ENCODE assay signal across 25 mouse cellular contexts in genomic region chr2:158929507-158929906, GRCm38 (mm10).
DNase-seq lines count a peak whose midpoint lies in the region; ATAC-seq and TF ChIP-seq lines count a peak whose summit lies in the region.
"Had no signal": no experiment of that assay in that cellular context is flagged by ENCODE, and none has a peak within 500 bp of the region (broad histone marks: within the 10 kb centered on the region; RNA-seq: fewer than 3 reads in every experiment).

No protein-coding gene starts in this region.

- no peak for TF ChIP-seq EP300 in CH12.LX (IDR thresholded peaks at IDR 0.05; ENCODE audit: low read length)

- dilution Hi-C loops in CH12.LX (cut with MboI; ENCODE audit: extremely low pct_ligation_motif_present, extremely low pct_unique_long_range_greater_than_20kb, low sequenced_read_pairs) = no loop called here

- no peak overlapping the region for H3K4me3 ChIP-seq in hindbrain, embryonic 10.5 days
- H3K4me3 ChIP-seq in hindbrain, embryonic 11.5 days (ENCODE audit: low read depth, low read length) = no peak overlapping the region
- H3K4me3 ChIP-seq in CH12.LX (replicated peaks in 1 of 3; ENCODE audit: low read depth in 2 of 3, low read length in 2 of 3, poor library complexity in 1 of 3) = no peak overlapping the region
- no peak overlapping the region for H3K4me3 ChIP-seq in midbrain, embryonic 14.5 days (replicated peaks; ENCODE audit: low read depth, low read length)
- H3K4me3 ChIP-seq: embryonic facial prominence, embryonic 12.5 days; embryonic facial prominence, embryonic 15.5 days; forebrain, embryonic 12.5 days; heart, embryonic 13.5 days; hindbrain, embryonic 13.5 days; intestine, embryonic 15.5 days had no signal

- no peaks in the 10 kb centered on the region for H3K79me2 ChIP-seq in CH12.LX (replicated peaks; ENCODE audit: control insufficient read depth, extremely low read depth, insufficient read depth, poor library complexity, severe bottlenecking)

- no peak for TF ChIP-seq CTCF in CH12.LX (conservative IDR thresholded peaks at IDR 0.05 in 1 of 2, IDR thresholded peaks at IDR 0.05 in 1 of 2; ENCODE audit: low read depth in 2 of 2, low read length in 2 of 2)
- no peak for TF ChIP-seq CTCF in brain, embryonic 14.5 days (IDR thresholded peaks at IDR 0.05; ENCODE audit: borderline replicate concordance, extremely low read depth, insufficient read depth, insufficient read length)

- peaks cover 14% of the 10 kb centered on the region for H3K4me1 ChIP-seq in hindbrain, embryonic 10.5 days (replicated peaks)
- H3K4me1 ChIP-seq in hindbrain, embryonic 11.5 days (replicated peaks; ENCODE audit: control insufficient read depth, insufficient read depth, low read length) = no peaks in the 10 kb centered on the region; the same call in 1 of the 2 replicates
- peaks cover 0 to 32% of the 10 kb centered on the region in 2 experiments; a peak in 2 of 4 replicates for H3K4me1 ChIP-seq in CH12.LX (ENCODE audit: control insufficient read depth in 1 of 2, insufficient read depth in 2 of 2)
- no peaks in the 10 kb centered on the region; the same call in 1 of the 2 replicates for H3K4me1 ChIP-seq in midbrain, embryonic 14.5 days (ENCODE audit: control insufficient read depth, insufficient read depth, low read length)
- H3K4me1 ChIP-seq: embryonic facial prominence, embryonic 12.5 days; embryonic facial prominence, embryonic 15.5 days; forebrain, embryonic 12.5 days; heart, embryonic 13.5 days; intestine, embryonic 15.5 days had no signal

- H3K9ac ChIP-seq in hindbrain, embryonic 11.5 days (ENCODE audit: low read depth, low read length) = no peak overlapping the region
- no peak overlapping the region for H3K9ac ChIP-seq in CH12.LX (ENCODE audit: insufficient read depth, low read depth)
- no peak overlapping the region for H3K9ac ChIP-seq in midbrain, embryonic 14.5 days (replicated peaks; ENCODE audit: low read length)
- H3K9ac ChIP-seq: embryonic facial prominence, embryonic 12.5 days; embryonic facial prominence, embryonic 15.5 days; forebrain, embryonic 12.5 days; heart, embryonic 13.5 days; hindbrain, embryonic 13.5 days; intestine, embryonic 15.5 days had no signal

- ATAC-seq in hindbrain, embryonic 11.5 days (ENCODE audit: low FRiP score) = no peak
- peak; percentile 48; the same call in 1 of the 2 replicates for ATAC-seq in midbrain, embryonic 14.5 days (ENCODE audit: low FRiP score, low TSS enrichment)
- ATAC-seq: activated CD4-positive, CD25-positive, alpha-beta regulatory T cell, adult 4 months; CD4-positive, CD25-positive, alpha-beta regulatory T cell, adult 4 months; hindbrain, embryonic 16.5 days; intestine, embryonic 15.5 days had no signal

- 62% methylated on average over 9 of the region's 9 CpGs for WGBS in hindbrain, embryonic 10.5 days
- WGBS in hindbrain, embryonic 11.5 days = 55% methylated on average over 9 of the region's 9 CpGs
- 12% methylated on average over 9 of the region's 9 CpGs for WGBS in midbrain, embryonic 14.5 days

- DNase-seq in hindbrain, embryonic 10.5 days (ENCODE audit: low spot score) = no peak
- no peak for DNase-seq in hindbrain, embryonic 11.5 days (ENCODE audit: low spot score)
- peak; percentile 42 for DNase-seq in CH12.LX (ENCODE audit: extremely low read depth)
- peak; percentile 62 for DNase-seq in brain, embryonic 14.5 days (ENCODE audit: low read depth)
- DNase-seq in midbrain, embryonic 14.5 days = peak; percentile 60
- no peak for DNase-seq in lung, postnatal 14 days
- DNase-seq in spleen, adult 12 weeks (ENCODE audit: low spot score) = no peak
- DNase-seq: adrenal gland, adult 8-10 months; adrenal gland, postnatal 25 days; cerebellum, adult 18-20 months; cerebellum, adult 9-10 months; cerebellum, postnatal 14 days; gastrocnemius, postnatal 25 days; heart, adult 18-20 months; heart, postnatal 14 days; heart, postnatal 4 days had no signal

- TF ChIP-seq POLR2A in CH12.LX (IDR thresholded peaks at IDR 0.05; ENCODE audit: low read depth, low read length) = no peak
- no peak for TF ChIP-seq POLR2A in brain, embryonic 14.5 days (IDR thresholded peaks at IDR 0.05; ENCODE audit: borderline replicate concordance, extremely low read depth, insufficient read depth, insufficient read length, poor library complexity, severe bottlenecking)

- no peak for TF ChIP-seq RAD21 in CH12.LX (IDR thresholded peaks at IDR 0.05; ENCODE audit: low read depth, low read length)

- in situ Hi-C loops in CH12.LX (cut with MboI; ENCODE audit: low pct_ligation_motif_present, low pct_unique_long_range_greater_than_20kb, low sequenced_read_pairs) = no loop called here

- H3K27me3 ChIP-seq in hindbrain, embryonic 10.5 days (ENCODE audit: insufficient read depth, poor library complexity, severe bottlenecking) = no peaks in the 10 kb centered on the region
- H3K27me3 ChIP-seq in hindbrain, embryonic 11.5 days (ENCODE audit: control insufficient read depth, insufficient read depth, low read length) = no peaks in the 10 kb centered on the region
- H3K27me3 ChIP-seq in CH12.LX (replicated peaks) = no peaks in the 10 kb centered on the region
- H3K27me3 ChIP-seq in midbrain, embryonic 14.5 days (ENCODE audit: control insufficient read depth, insufficient read depth, low read length) = no peaks in the 10 kb centered on the region
- H3K27me3 ChIP-seq: embryonic facial prominence, embryonic 12.5 days; embryonic facial prominence, embryonic 15.5 days; forebrain, embryonic 12.5 days; hindbrain, embryonic 13.5 days; intestine, embryonic 15.5 days had no signal

- H3K4me2 ChIP-seq in hindbrain, embryonic 11.5 days (replicated peaks; ENCODE audit: low read depth, low read length) = no peak overlapping the region
- H3K4me2 ChIP-seq in CH12.LX (ENCODE audit: insufficient read depth, low read depth, poor library complexity, severe bottlenecking) = no peak overlapping the region
- no peak overlapping the region for H3K4me2 ChIP-seq in midbrain, embryonic 14.5 days (ENCODE audit: low read length)
- H3K4me2 ChIP-seq: embryonic facial prominence, embryonic 12.5 days; embryonic facial prominence, embryonic 15.5 days; forebrain, embryonic 12.5 days; heart, embryonic 13.5 days; hindbrain, embryonic 13.5 days; intestine, embryonic 15.5 days had no signal

- H3K9me3 ChIP-seq in hindbrain, embryonic 10.5 days = no peaks in the 10 kb centered on the region
- H3K9me3 ChIP-seq in hindbrain, embryonic 11.5 days (ENCODE audit: control insufficient read depth, low read length) = no peaks in the 10 kb centered on the region
- no peaks in the 10 kb centered on the region for H3K9me3 ChIP-seq in CH12.LX (replicated peaks; ENCODE audit: low read length)
- H3K9me3 ChIP-seq in midbrain, embryonic 14.5 days (ENCODE audit: control insufficient read depth, low read length) = no peaks in the 10 kb centered on the region
- H3K9me3 ChIP-seq: embryonic facial prominence, embryonic 12.5 days; embryonic facial prominence, embryonic 15.5 days; forebrain, embryonic 12.5 days; heart, embryonic 13.5 days; hindbrain, embryonic 13.5 days; intestine, embryonic 15.5 days had no signal

- H3K27ac ChIP-seq in hindbrain, embryonic 10.5 days = 0 out of 2 replicates have a peak overlapping the region, but pooled peaks have one; percentile 23
- no peak overlapping the region for H3K27ac ChIP-seq in hindbrain, embryonic 11.5 days (ENCODE audit: low read depth, low read length)
- H3K27ac ChIP-seq in CH12.LX (ENCODE audit: insufficient read depth, low read depth) = no peak overlapping the region
- H3K27ac ChIP-seq in midbrain, embryonic 14.5 days (replicated peaks; ENCODE audit: low read depth, low read length) = no peak overlapping the region
- H3K27ac ChIP-seq: embryonic facial prominence, embryonic 12.5 days; embryonic facial prominence, embryonic 15.5 days; forebrain, embryonic 12.5 days; heart, embryonic 13.5 days; hindbrain, embryonic 13.5 days; intestine, embryonic 15.5 days had no signal

- no peaks in the 10 kb centered on the region for H3K36me3 ChIP-seq in hindbrain, embryonic 10.5 days
- H3K36me3 ChIP-seq in hindbrain, embryonic 11.5 days (ENCODE audit: control insufficient read depth, insufficient read depth, low read length) = no peaks in the 10 kb centered on the region
- peaks cover 0 to 3% of the 10 kb centered on the region in 2 experiments for H3K36me3 ChIP-seq in CH12.LX (replicated peaks in 1 of 2; ENCODE audit: control insufficient read depth in 1 of 2, insufficient read depth in 1 of 2, low read length in 1 of 2)
- H3K36me3 ChIP-seq in midbrain, embryonic 14.5 days (ENCODE audit: control insufficient read depth, insufficient read depth, low read length) = no peaks in the 10 kb centered on the region
- H3K36me3 ChIP-seq: embryonic facial prominence, embryonic 12.5 days; embryonic facial prominence, embryonic 15.5 days; forebrain, embryonic 12.5 days; heart, embryonic 13.5 days; hindbrain, embryonic 13.5 days; intestine, embryonic 15.5 days had no signal

TF ChIP-seq in CH12.LX, 34 proteins besides CTCF, POLR2A, EP300 and RAD21:
- TF ChIP-seq KAT2A (IDR thresholded peaks at IDR 0.05; ENCODE audit: insufficient replicate concordance, low read length) (no peak), GABPA (IDR thresholded peaks at IDR 0.05; ENCODE audit: insufficient replicate concordance, low read depth, low read length) (no peak), MXI1 (IDR thresholded peaks at IDR 0.05; ENCODE audit: low read depth, low read length) (no peak)

Comparison
In these comparisons a context has a peak if more than half of its experiments do, and no peak if none do; other contexts are left out.
1. DNase-seq: peak in CH12.LX (single experiment), brain, embryonic 14.5 days (single experiment) and midbrain, embryonic 14.5 days (single experiment); none in hindbrain, embryonic 10.5 days (single experiment), hindbrain, embryonic 11.5 days (single experiment), lung, postnatal 14 days (single experiment) and spleen, adult 12 weeks (single experiment).